Mouse (Mus musculus) activated CD4-positive, CD25-positive, alpha-beta regulatory T cell, adult 9 weeks (primary cell): ENCODE measurements around the gene Gm8334. TPM values are rescaled to one million over a fixed set of nuclear protein-coding genes. Genes with fewer than 3 reads are reported as not detected.

ENCODE experiments used
- polyA plus RNA-seq: library from polyadenylated mRNA; unstranded; fragments of 100-300 nt; shearing (Covaris generic); gene quantifications from one replicate; pipeline ENCODE4 v1.2.1, GENCODE M21; 2017

The Gm8334 gene
- not detected for polyA plus RNA-seq

GRCm38 (mm10) chrX:148615053-148615452 is at the start of gene Gm8334:
Gene Gm8334 (minus strand): TSS chrX:148615153.

GRCm38 (mm10) chrX:148663298-148663697 is 48.3 kb upstream of the Gm8334 start, which contains the start of gene Gm15127:
Gene Gm15127 (plus strand): TSS chrX:148663598.

Other genes starting within 250 kb of the Gm8334 start
- not detected for gene Gm15114, start 126.2 kb downstream of the Gm8334 start, polyA plus RNA-seq
- not detected for gene Gm15127, start 48.4 kb upstream of the Gm8334 start, polyA plus RNA-seq
- gene Luzp4, start 242.5 kb upstream of the Gm8334 start, polyA plus RNA-seq, result not detected